Mouse (Mus musculus) forebrain, embryonic 15.5 days (tissue): Measurements from ENCODE around the gene Tbc1d5. TPM values are rescaled to one million over a fixed set of nuclear protein-coding genes. Genes with fewer than 3 reads are reported as not detected.

ENCODE experiments used
- ATAC-seq: fragments of 200-750 bp; cut with Nextera tagmentation; replicated peaks from 2 replicates; pipeline ENCODE4 v1.8.0; 2017; ENCODE audit warnings: mild to moderate bottlenecking, moderate TSS enrichment, moderate library complexity
- H3K27ac ChIP-seq: fragments of 300-500 bp; sonication (generic); replicated peaks from 2 replicates; pipeline ENCODE4 v1.5.1; 2015; ENCODE audit warnings: mild to moderate bottlenecking, inconsistent platforms
- H3K27me3 ChIP-seq: fragments of 300-500 bp; sonication (generic); 2 replicates; pipeline ENCODE4 v1.6.1; 2015; ENCODE audit warnings: inconsistent platforms
- H3K36me3 ChIP-seq: fragments of 300-500 bp; sonication (generic); 2 replicates; pipeline ENCODE4 v1.6.1; 2015; ENCODE audit warnings: mild to moderate bottlenecking, inconsistent platforms
- H3K4me1 ChIP-seq: fragments of 300-500 bp; sonication (generic); 2 replicates; pipeline ENCODE4 v1.6.1; 2015; ENCODE audit warnings: inconsistent platforms
- H3K4me2 ChIP-seq: fragments of 300-500 bp; sonication (generic); replicated peaks from 2 replicates; pipeline ENCODE4 v1.6.1; 2015; ENCODE audit warnings: mild to moderate bottlenecking, inconsistent platforms
- H3K4me3 ChIP-seq: fragments of 300-500 bp; sonication (generic); 2 replicates; pipeline ENCODE4 v1.5.1; 2015; ENCODE audit warnings: mild to moderate bottlenecking, inconsistent platforms
- H3K9ac ChIP-seq: fragments of 300-500 bp; sonication (generic); replicated peaks from 2 replicates; pipeline ENCODE4 v1.6.1; 2015; ENCODE audit warnings: mild to moderate bottlenecking, inconsistent platforms
- H3K9me3 ChIP-seq: fragments of 300-500 bp; sonication (generic); 2 replicates; pipeline ENCODE4 v1.6.1; 2016; ENCODE audit warnings: inconsistent platforms
- WGBS: fragments of 180-500 bp; shearing (Covaris S2); methylation state at CpG from one replicate; pipeline ENCODE4 v1.1.7; 2015; ENCODE audit warnings: mixed read lengths; 5-methylcytosine and 5-hydroxymethylcytosine counted together
- polyA plus RNA-seq: library from polyadenylated mRNA; unstranded; fragments of >200 nt; fragmentation: Nextera tagmentation; extraction: Ambion mirVana; gene quantifications from 2 replicates; pipeline ENCODE4 v1.2.1, GENCODE M21; 2015

The Tbc1d5 gene
- polyA plus RNA-seq, 1 experiment from 2014 or later, result 7.1 TPM

DNA sequence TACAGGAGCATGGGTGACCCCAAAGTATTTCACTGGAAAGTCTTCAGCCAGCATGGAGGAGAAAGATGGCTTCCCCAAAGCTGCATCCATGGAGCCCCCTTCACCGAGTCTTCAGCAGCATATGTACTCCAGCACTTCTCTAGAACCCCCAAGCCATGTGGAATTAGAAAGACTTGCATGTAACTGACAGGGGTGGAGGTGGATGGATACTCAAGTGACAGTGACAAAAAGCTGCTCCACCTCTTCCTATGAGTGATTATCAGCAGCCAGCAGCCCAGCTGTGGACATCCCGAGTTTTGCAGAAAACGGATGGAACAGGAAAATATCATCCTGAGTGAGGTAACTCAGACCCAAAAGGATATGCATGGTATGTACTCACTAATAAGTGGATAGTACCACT is 311.9 kb downstream of the Tbc1d5 start:
- Histone ChIP-seq H3K4me1 (no peaks in the 10 kb centered on the region), H3K27ac (no peak overlapping the region), H3K4me2 (no peak overlapping the region), H3K9me3 (no peaks in the 10 kb centered on the region), H3K36me3 (no peaks in the 10 kb centered on the region), H3K4me3 (no peak overlapping the region), H3K9ac (no peak overlapping the region), H3K27me3 (no peaks in the 10 kb centered on the region)
- ATAC-seq, result no peak
- WGBS, result 94% methylated on average over 3 of the region's 3 CpGs

DNA sequence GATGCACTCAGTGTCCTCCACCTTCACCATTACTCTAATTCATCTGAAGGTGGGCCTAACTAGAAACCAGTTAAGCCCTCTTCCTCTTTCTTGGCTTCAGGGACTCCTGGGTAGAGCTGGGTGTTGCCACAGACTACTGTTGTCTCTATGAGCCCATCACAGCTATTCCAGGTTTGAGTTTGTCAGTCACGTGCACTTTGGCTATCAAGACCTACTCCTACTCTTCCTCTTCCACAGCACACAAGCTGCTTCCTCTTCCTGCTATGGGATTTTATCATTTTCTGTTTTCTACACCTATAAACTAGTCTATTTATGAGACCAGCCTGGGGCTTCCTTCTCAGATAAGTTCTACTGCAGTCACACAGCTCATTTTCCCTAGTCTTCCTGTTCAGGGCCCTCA is 314.4 kb downstream of the Tbc1d5 start:
- Histone ChIP-seq H3K27ac (no peak overlapping the region), H3K27me3 (no peaks in the 10 kb centered on the region)
- 89% methylated on average over 1 of the region's 1 CpGs for WGBS

DNA sequence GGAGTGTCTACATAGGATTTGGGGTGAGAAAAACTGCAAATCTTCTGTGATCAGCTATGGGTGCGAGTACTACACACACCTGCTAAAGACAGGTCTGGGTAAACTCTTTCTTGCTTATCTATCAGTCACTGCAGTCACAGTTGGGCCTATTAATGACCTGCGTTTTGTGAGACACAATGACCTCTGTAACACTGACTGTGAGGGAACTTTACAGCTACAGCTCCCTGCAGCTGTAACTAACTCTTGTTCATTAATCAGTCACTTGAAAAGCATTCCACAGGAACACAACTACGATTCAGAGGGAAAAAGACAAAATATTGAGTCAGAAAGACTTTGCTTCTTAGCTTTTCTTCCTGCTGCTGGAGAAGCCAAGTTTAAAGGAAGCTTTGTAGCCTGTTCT is 325.9 kb downstream of the Tbc1d5 start:
- Histone ChIP-seq H3K4me2 (no peak overlapping the region), H3K27ac (no peak overlapping the region), H3K36me3 (no peaks in the 10 kb centered on the region), H3K4me3 (no peak overlapping the region), H3K4me1 (no peaks in the 10 kb centered on the region), H3K27me3 (no peaks in the 10 kb centered on the region), H3K9me3 (no peaks in the 10 kb centered on the region), H3K9ac (no peak overlapping the region)
- no peak for ATAC-seq
- WGBS, result 18% methylated on average over 3 of the region's 3 CpGs

More for the DNA sequence above, 314.4 kb downstream of the Tbc1d5 start:
- no peaks in the 10 kb centered on the region for H3K9me3 ChIP-seq
- ATAC-seq, result no peak
- H3K36me3 ChIP-seq, result no peaks in the 10 kb centered on the region
- no peak overlapping the region for H3K9ac ChIP-seq
- H3K4me3 ChIP-seq, result no peak overlapping the region
- H3K4me1 ChIP-seq, result no peaks in the 10 kb centered on the region
- H3K4me2 ChIP-seq, result no peak overlapping the region

DNA sequence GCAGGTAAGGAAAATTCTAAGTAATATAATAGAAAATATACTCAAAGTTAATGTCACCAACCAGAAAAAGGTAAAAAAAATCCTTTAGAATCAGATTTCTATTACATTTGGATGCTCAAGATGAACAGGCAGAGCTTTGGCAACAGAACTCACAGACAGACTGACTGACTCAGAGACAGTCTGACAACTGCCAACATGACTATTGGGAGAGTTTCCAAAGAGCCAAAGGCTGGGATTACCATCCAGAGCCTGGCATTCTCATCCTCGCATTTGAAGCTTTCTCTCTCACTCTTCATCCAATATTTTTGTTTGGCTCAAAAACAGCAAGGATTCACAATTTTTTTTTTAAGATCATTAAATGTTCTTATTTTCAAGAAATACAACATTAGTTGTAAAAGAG is 327.8 kb downstream of the Tbc1d5 start:
- no peak for ATAC-seq
- H3K9me3 ChIP-seq, result no peaks in the 10 kb centered on the region
- 75% methylated on average over 1 of the region's 1 CpGs for WGBS
- H3K4me3 ChIP-seq, result no peak overlapping the region
- no peaks in the 10 kb centered on the region for H3K27me3 ChIP-seq
- no peak overlapping the region for H3K4me2 ChIP-seq
- H3K27ac ChIP-seq, result no peak overlapping the region
- H3K36me3 ChIP-seq, result no peaks in the 10 kb centered on the region
- H3K4me1 ChIP-seq, result no peaks in the 10 kb centered on the region
- no peak overlapping the region for H3K9ac ChIP-seq

DNA sequence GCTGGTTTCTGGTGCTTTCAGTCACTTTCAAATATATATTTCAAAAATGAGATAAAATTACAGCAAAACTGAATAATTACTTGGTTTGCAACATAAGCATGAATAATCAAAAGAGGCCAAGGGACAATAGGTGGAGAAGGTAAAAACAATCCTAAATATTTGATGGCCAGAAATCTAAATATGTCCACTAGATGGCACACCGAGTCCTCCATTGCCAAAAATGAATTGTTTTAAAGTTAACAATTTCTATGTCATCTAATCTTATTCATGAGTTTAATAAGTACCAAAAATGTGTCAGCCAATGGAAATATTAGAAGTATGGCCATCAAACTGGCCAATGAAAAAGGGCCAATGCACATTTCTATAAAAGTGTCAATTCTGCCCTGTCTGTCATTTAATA is 365.1 kb downstream of the Tbc1d5 start:
- no peak for ATAC-seq
- H3K36me3 ChIP-seq, result no peaks in the 10 kb centered on the region
- no peaks in the 10 kb centered on the region for H3K27me3 ChIP-seq
- no peak overlapping the region for H3K9ac ChIP-seq
- H3K4me2 ChIP-seq, result no peak overlapping the region
- 57% methylated on average over 1 of the region's 1 CpGs for WGBS
- no peaks in the 10 kb centered on the region for H3K9me3 ChIP-seq
- no peak overlapping the region for H3K4me3 ChIP-seq
- H3K27ac ChIP-seq, result no peak overlapping the region
- no peaks in the 10 kb centered on the region for H3K4me1 ChIP-seq

DNA sequence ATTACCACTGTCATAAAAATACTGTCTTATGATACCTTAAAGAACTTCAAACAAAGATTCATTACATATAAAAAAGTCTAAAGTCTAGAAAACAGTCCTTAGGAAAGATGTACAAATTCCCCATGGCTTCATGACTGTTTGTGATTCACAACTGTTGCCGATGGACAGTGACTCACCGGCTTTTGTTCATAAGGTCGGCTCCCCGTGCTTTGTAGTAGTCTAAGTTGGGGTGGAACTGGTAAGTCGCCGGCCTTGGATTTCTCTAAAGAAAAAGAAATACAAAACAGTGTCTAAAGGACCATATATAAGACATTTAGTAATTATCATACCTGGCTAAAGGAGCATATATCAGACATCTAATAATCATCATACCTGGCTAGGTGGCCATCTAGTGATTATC is 365.6 kb downstream of the Tbc1d5 start:
- H3K9me3 ChIP-seq, result no peaks in the 10 kb centered on the region
- no peak overlapping the region for H3K4me2 ChIP-seq
- H3K9ac ChIP-seq, result no peak overlapping the region
- H3K4me3 ChIP-seq, result no peak overlapping the region
- 91% methylated on average over 6 of the region's 6 CpGs for WGBS
- H3K4me1 ChIP-seq, result no peaks in the 10 kb centered on the region
- H3K27me3 ChIP-seq, result no peaks in the 10 kb centered on the region
- H3K27ac ChIP-seq, result no peak overlapping the region
- no peaks in the 10 kb centered on the region for H3K36me3 ChIP-seq
- no peak for ATAC-seq

DNA sequence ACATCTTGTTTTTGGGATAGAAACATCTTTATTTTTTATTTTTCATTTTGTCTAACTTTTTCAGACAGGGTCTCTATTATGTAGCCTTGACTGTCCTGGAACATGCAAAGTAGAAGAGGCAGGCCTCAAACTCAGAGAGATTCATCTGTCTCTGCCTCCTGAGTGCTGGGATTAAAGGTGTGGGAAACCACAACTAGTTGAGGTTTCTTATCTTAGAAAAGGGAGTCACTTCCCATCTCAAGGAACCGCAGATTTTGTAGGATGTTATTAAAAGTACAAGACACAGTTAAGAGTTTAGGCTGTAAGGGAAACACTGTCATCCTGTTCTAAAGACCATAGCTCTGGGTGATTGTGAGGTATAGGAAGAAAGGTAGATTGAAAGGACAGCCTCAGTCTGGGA is 373.5 kb downstream of the Tbc1d5 start:
- 94% methylated on average over 1 of the region's 1 CpGs for WGBS
- no peak for ATAC-seq
- H3K27ac ChIP-seq, result no peak overlapping the region

DNA sequence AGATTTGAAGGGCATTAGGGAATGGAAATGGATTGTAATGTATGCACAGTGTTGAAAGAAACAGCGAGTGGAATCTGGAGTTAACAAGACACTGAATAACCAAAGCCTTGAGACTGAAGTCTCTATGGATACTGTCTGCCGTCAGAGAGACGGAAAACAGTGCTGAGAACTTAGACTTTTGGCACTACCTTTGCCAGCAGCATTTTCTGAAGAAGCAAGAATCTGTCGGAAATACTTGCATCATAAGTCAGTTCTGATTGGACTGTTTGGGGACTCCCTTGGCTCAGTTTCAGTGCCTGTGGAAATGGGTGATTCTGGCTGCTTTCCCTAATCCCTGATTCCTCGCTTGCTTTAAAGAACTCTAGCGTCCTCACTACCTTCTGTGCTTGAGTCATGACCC is 375.9 kb downstream of the Tbc1d5 start:
- Histone ChIP-seq H3K9ac (no peak overlapping the region), H3K9me3 (no peaks in the 10 kb centered on the region), H3K36me3 (no peaks in the 10 kb centered on the region), H3K4me3 (no peak overlapping the region), H3K4me2 (no peak overlapping the region), H3K4me1 (peaks cover 4% of the 10 kb centered on the region; the same call in 1 of the 2 replicates), H3K27ac (no peak overlapping the region), H3K27me3 (no peaks in the 10 kb centered on the region)
- peak; percentile 43 for ATAC-seq
- 26% methylated on average over 6 of the region's 6 CpGs for WGBS

More for the DNA sequence above, 373.5 kb downstream of the Tbc1d5 start:
- Histone ChIP-seq H3K4me1 (peaks cover 4% of the 10 kb centered on the region; the same call in 1 of the 2 replicates), H3K4me2 (no peak overlapping the region), H3K9me3 (no peaks in the 10 kb centered on the region), H3K36me3 (no peaks in the 10 kb centered on the region), H3K4me3 (no peak overlapping the region), H3K27me3 (no peaks in the 10 kb centered on the region), H3K9ac (no peak overlapping the region)

DNA sequence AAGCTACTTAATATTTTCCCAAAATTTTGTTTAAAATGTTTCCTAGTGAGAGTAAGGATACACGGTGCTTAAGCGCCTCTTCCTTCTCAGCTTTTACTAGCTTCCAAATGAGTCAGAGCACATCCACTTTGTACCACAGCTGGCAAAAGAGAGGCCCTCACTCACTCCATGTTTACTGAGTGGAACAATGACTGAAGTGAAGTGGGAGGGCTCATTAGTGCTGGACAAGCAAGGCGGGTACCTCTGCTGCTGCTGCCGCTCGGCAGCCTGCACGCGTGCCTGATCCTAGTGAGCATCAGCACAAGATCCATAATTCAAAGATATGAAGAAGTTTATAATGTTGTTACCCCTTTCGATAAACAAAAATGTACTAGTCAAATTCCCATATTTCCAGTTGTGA is 376.8 kb downstream of the Tbc1d5 start:
- Histone ChIP-seq H3K27me3 (no peaks in the 10 kb centered on the region), H3K4me3 (no peak overlapping the region), H3K36me3 (no peaks in the 10 kb centered on the region), H3K4me1 (peaks cover 4% of the 10 kb centered on the region; the same call in 1 of the 2 replicates), H3K4me2 (no peak overlapping the region), H3K9ac (no peak overlapping the region), H3K9me3 (no peaks in the 10 kb centered on the region), H3K27ac (no peak overlapping the region)
- no peak for ATAC-seq
- whole genome bisulfite sequencing, result 46% methylated on average over 8 of the region's 8 CpGs

DNA sequence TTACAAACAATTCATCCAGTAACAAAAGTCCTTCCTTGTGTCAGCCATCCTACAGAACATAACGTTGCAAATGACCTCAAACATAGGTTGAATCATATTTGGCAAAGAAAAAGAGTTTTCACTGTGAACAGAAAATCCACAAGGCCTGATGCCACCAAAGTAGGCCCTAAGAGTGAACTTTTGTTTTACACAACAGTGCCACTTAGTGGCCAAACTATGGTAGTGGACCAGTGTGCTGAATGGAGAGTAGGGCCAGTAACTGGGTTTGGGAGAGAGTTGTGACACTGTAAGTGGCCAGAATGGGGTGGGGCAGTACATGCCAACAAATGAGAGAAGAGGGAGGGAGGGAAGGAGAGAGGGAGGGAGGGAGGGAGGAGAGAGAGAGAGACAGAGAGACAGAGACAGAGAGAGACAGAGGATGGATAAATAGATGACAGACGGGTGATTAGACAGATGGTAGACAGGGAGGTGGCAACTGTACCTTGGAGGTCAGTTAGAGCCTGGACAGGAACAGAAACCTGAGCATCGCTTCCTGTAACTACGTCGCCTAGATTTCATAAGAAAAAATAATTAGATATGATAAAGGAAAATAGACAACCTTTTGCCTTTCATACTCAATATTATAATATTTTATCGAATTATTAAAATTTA is 383.6 kb downstream of the Tbc1d5 start:
- peak; percentile 88 for ATAC-seq
- H3K4me3 ChIP-seq, result no peak overlapping the region
- H3K27me3 ChIP-seq, result no peaks in the 10 kb centered on the region
- H3K4me1 ChIP-seq, result no peaks in the 10 kb centered on the region
- 78% methylated on average over 6 of the region's 6 CpGs for WGBS
- H3K4me2 ChIP-seq, result no peak overlapping the region
- no peak overlapping the region for H3K27ac ChIP-seq
- H3K9ac ChIP-seq, result no peak overlapping the region
- H3K36me3 ChIP-seq, result no peaks in the 10 kb centered on the region
- H3K9me3 ChIP-seq, result no peaks in the 10 kb centered on the region

DNA sequence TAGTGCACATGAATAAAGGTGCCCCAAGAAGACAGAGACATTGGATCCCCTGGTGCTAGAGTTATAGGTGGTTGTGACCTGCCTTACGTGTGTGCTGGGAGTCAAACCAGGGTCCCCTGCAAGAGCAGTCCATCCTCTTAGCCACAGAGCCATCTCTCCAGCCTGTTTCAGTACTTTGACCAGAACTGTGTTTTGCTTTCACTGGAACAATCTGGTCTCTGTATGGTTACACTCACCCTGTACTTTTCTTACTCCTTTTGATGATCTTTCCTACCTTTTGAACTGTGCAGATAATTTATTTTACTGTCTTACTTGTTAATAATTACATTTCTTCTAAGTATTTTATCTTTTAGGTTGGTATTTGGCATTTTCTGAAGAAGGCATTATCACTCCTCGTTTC is 387.5 kb downstream of the Tbc1d5 start:
- Histone ChIP-seq H3K4me1 (no peaks in the 10 kb centered on the region), H3K27ac (no peak overlapping the region), H3K4me2 (no peak overlapping the region), H3K36me3 (no peaks in the 10 kb centered on the region), H3K9ac (no peak overlapping the region), H3K9me3 (no peaks in the 10 kb centered on the region), H3K27me3 (no peaks in the 10 kb centered on the region), H3K4me3 (no peak overlapping the region)
- no peak for ATAC-seq
- 91% methylated on average over 2 of the region's 2 CpGs for WGBS

DNA sequence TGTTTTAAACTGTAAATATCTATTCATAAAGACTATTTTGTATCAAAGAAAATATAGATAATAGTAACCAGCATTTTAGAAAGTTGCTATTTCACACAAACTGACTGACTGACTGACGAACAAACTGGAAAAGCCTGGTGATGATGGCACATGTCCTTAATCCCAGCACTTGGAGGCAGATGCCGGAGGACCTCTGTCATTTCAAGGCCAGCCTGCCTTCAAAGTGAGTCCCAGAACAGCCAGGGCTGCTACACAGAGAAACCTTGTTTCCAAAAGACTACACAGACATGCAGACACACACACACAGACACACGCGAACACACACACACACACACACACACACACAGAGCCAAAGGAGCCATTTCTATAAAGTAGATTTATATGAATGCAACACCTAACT is 390.3 kb downstream of the Tbc1d5 start:
- Histone ChIP-seq H3K9me3 (no peaks in the 10 kb centered on the region), H3K4me3 (no peak overlapping the region), H3K4me1 (no peaks in the 10 kb centered on the region), H3K36me3 (no peaks in the 10 kb centered on the region), H3K27me3 (no peaks in the 10 kb centered on the region), H3K4me2 (no peak overlapping the region), H3K9ac (no peak overlapping the region), H3K27ac (no peak overlapping the region)
- no peak for ATAC-seq
- 92% methylated on average over 4 of the region's 4 CpGs for WGBS

DNA sequence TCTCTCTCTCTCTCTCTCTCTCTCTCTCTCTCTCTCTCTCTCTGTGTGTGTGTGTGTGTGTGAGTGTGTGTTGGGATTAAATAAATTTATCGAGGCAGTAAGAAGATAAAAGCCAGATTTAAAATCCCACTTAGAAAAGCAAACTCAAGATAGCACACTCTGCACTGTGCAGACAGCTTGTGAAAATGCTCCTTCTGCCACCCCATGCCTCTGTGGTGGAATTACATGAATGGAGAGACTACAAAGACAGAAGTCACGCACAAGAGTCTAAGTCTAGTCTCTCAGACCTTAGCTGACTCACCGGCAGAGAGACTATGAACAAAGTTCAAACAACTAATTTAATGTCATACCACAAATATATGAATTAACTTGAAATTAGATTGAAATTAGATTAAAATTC is 403.9 kb downstream of the Tbc1d5 start:
- 68% methylated on average over 3 of the region's 3 CpGs for WGBS

More for the DNA sequence above, 403.9 kb downstream of the Tbc1d5 start:
- H3K36me3 ChIP-seq, result no peaks in the 10 kb centered on the region
- H3K27ac ChIP-seq, result no peak overlapping the region
- no peaks in the 10 kb centered on the region for H3K9me3 ChIP-seq
- H3K27me3 ChIP-seq, result no peaks in the 10 kb centered on the region
- no peak; the same call in 1 of the 2 replicates for ATAC-seq
- H3K4me2 ChIP-seq, result no peak overlapping the region
- no peak overlapping the region for H3K9ac ChIP-seq
- no peaks in the 10 kb centered on the region for H3K4me1 ChIP-seq
- no peak overlapping the region for H3K4me3 ChIP-seq
